Mouse (Mus musculus): Measurements from ENCODE around the gene Il1rl2.

GRCm38 (mm10) chr1:40359731-40360130 lies 35.3 kb downstream of the Il1rl2 start:
- TF ChIP-seq CTCF (IDR thresholded peaks at IDR 0.05; ENCODE audit: low read depth), result no peak
- TF ChIP-seq EP300 (IDR thresholded peaks at IDR 0.05; ENCODE audit: low read depth), result no peak

Data from heart, postnatal 0 days (tissue).